Mouse (Mus musculus): ENCODE data around the gene Asphd1. TPM values are rescaled to one million over a fixed set of nuclear protein-coding genes. Genes with fewer than 3 reads are reported as not detected.

The Asphd1 gene
- total and polyA plus RNA-seq, 3 experiments: 0.08 TPM; not detected in 2

DNA sequence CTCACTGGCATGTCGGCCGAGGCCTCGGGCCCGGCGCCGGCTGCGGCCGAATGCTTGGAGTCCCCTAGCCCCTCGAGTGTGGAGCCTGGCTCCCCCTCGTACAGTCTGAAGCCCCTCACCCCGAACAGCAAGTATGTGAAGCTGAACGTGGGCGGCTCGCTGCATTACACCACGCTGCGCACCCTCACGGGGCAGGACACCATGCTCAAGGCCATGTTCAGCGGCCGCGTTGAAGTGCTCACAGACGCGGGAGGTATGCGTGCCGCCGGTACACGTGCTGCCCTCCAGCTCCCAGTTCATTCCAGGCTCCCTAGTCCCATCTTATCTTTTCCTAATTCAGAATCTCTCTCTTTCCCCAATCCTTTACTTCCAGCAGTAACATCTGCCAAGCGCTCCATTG is 20.3 kb downstream of the Asphd1 start:
- H3K4me3 ChIP-seq: peak overlapping the region; percentile 93
- intact Hi-C loops (cut with DNase I): loop anchor here (2.0 to 5.0 kb wide), 2 partner anchors 42 to 68 kb away; partner anchors contain the start of gene Hirip3
- peak overlapping the region; percentile 94 for H3K9ac ChIP-seq (ENCODE audit: low read depth, low read length)
- TF ChIP-seq CTCF (IDR thresholded peaks at IDR 0.05): no peak
- no peak for TF ChIP-seq POLR2A (IDR thresholded peaks at IDR 0.05; ENCODE audit: insufficient read depth, low read depth, low read length)
- TF ChIP-seq EP300 (IDR thresholded peaks at IDR 0.05; ENCODE audit: insufficient read depth, low read depth, low read length): no peak
- no peaks in the 10 kb centered on the region for H3K79me2 ChIP-seq (replicated peaks; ENCODE audit: control insufficient read depth, insufficient read depth, low read length)
- WGBS: under 1% methylated on average over 27 of the region's 27 CpGs
- H3K36me3 ChIP-seq (ENCODE audit: control insufficient read depth, insufficient read depth, low read length): no peaks in the 10 kb centered on the region
- peaks cover 2% of the 10 kb centered on the region for H3K4me1 ChIP-seq (ENCODE audit: control insufficient read depth, insufficient read depth, low read length)
- no peaks in the 10 kb centered on the region for H3K27me3 ChIP-seq (ENCODE audit: control insufficient read depth, insufficient read depth, low read length)
- DNase-seq: no peak
- peak overlapping the region; percentile 45 for H3K27ac ChIP-seq

DNA sequence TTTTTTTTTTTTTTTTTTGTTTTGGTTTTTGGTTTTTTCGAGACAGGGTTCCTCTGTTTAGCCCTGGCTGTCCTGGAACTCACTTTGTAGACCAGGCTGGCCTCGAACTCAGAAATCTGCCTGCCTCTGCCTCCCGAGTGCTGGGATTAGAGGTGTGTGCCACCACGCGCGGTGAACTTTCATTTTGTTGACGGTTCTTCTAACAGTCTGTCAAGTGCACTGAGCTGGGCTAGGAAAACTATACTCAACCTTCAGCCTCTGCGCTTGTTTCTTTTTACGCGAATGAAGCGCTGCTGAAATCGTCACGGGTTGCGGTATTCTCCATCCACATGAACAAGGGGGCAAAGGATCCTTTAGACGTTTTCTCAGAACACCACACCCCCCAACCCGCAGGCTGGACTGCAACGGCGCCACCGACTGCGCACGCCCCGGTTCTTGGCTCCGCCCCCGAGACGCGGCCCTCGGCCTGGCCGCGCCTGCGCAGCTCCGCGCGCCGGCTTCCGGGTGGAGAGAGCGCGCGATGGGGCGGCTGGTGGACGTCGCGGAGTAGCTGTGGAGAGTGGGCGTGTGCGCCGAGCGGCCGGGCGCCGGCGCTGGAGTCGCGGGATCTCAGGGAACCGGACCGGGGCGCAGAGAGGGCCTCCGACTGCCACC is 20.9 kb downstream of the Asphd1 start, which contains the start of gene Kctd13:
TSS of gene Kctd13 (plus strand) at position 496 of the 654 bp plus-strand sequence.
- Histone ChIP-seq H3K4me1 (ENCODE audit: control insufficient read depth, insufficient read depth, low read length) (peaks cover 2% of the 10 kb centered on the region), H3K36me3 (ENCODE audit: control insufficient read depth, insufficient read depth, low read length) (no peaks in the 10 kb centered on the region), H3K4me3 (peak within 1 kb of the TSS; percentile 93), H3K27ac (peak within 1 kb of the TSS; percentile 50), H3K27me3 (ENCODE audit: control insufficient read depth, insufficient read depth, low read length) (no peaks in the 10 kb centered on the region), H3K9ac (ENCODE audit: low read depth, low read length) (peak within 1 kb of the TSS; percentile 94), H3K79me2 (replicated peaks; ENCODE audit: control insufficient read depth, insufficient read depth, low read length) (no peaks in the 10 kb centered on the region)
- TF ChIP-seq EP300 (IDR thresholded peaks at IDR 0.05; ENCODE audit: insufficient read depth, low read depth, low read length): no peak
- peak; percentile 52 for TF ChIP-seq POLR2A (IDR thresholded peaks at IDR 0.05; ENCODE audit: insufficient read depth, low read depth, low read length)
- DNase-seq: peak; percentile 96 to 97
- 2% methylated on average over 55 of the region's 56 CpGs for WGBS
- intact Hi-C loops (cut with DNase I): loop anchor here (1.0 to 5.0 kb wide), 4 partner anchors 30 to 68 kb away; partner anchors contain the start of genes Cdiptos and Hirip3

DNA sequence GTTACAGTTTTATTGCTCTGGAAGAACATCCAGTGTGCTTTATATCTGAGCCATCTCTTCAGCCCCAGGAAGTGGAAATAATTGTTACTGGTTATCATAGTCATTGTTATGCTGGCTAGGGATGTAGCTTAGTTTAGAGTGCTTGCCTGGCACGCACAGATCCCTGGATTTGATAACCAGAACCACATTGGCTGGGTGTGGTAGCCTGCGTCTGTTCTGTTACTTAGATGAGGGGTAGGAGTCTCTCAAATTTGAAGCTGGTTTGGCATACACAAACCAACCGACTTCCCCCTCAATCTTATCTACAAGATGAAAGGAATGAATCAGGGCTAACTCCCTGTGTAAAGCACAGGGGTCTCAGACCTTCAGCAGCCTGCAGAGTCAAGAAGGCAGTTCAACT is 23.1 kb downstream of the Asphd1 start:
- Histone ChIP-seq H3K36me3 (ENCODE audit: control insufficient read depth, insufficient read depth, low read length) (no peaks in the 10 kb centered on the region), H3K4me3 (no peak overlapping the region), H3K4me1 (ENCODE audit: control insufficient read depth, insufficient read depth, low read length) (peaks cover 2% of the 10 kb centered on the region), H3K27me3 (ENCODE audit: control insufficient read depth, insufficient read depth, low read length) (no peaks in the 10 kb centered on the region), H3K27ac (no peak overlapping the region), H3K79me2 (replicated peaks; ENCODE audit: control insufficient read depth, insufficient read depth, low read length) (no peaks in the 10 kb centered on the region), H3K9ac (ENCODE audit: low read depth, low read length) (no peak overlapping the region)
- intact Hi-C loops (cut with DNase I): loop anchor here (5.0 kb wide), 1 partner anchor 39 kb away; no protein-coding TSS in a partner anchor
- DNase-seq: no peak
- WGBS: 28% methylated on average over 3 of the region's 3 CpGs
- TF ChIP-seq EP300 (IDR thresholded peaks at IDR 0.05; ENCODE audit: insufficient read depth, low read depth, low read length): no peak
- no peak for TF ChIP-seq CTCF (IDR thresholded peaks at IDR 0.05)
- no peak for TF ChIP-seq POLR2A (IDR thresholded peaks at IDR 0.05; ENCODE audit: insufficient read depth, low read depth, low read length)

DNA sequence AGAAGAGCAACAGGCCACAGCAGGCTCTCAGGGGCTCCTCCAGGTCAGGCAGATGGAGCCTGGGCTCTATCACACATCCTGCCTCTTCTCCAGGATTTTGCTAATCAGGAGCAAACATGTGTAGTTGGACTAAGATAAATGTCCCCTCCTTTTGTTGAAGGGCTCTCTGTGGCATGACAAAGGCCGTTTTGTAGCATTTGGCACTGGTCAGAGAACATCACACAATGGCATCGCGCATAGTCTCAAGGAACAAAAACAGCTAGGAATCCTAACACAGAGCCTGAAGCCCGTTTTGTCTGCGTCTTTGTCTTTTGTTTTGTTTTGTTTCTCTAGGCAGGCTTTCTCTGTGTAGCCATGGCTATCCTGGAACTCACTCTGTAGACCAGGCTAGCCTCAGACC is 25.4 kb downstream of the Asphd1 start:
- no peak overlapping the region for H3K27ac ChIP-seq
- 51% methylated on average over 5 of the region's 5 CpGs for WGBS

DNA sequence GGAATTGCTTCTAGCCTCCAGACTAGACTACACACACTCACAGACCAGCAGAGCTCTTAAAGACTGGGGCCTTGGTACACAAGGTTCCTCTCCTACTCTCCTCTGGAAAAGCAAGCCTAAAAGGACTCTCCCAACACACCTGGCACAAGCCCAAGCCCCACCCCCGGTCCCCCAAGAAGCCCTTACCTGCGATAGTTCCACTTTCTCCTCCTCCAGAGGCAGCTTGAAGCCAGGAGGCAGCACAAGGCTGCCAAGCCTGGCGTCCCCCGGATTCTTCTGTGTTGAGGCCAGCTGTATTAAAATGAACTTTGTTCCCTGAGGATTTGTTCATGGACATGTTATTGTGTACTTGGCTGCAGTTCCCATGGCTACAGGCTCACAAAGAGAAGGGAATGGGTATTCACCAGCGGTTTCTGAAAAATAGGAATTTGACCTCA is 26.7 kb downstream of the Asphd1 start, which contains the start of gene Tmem219:
TSS of gene Tmem219 (minus strand) at position 294 of the 437 bp plus-strand sequence.
- H3K27ac ChIP-seq: peak within 1 kb of the TSS; percentile 27
- H3K9ac ChIP-seq (ENCODE audit: low read depth, low read length): no peak within 1 kb of the TSS
- H3K27me3 ChIP-seq (ENCODE audit: control insufficient read depth, insufficient read depth, low read length): no peaks in the 10 kb centered on the region
- H3K36me3 ChIP-seq (ENCODE audit: control insufficient read depth, insufficient read depth, low read length): no peaks in the 10 kb centered on the region
- no peaks in the 10 kb centered on the region for H3K79me2 ChIP-seq (replicated peaks; ENCODE audit: control insufficient read depth, insufficient read depth, low read length)
- intact Hi-C loops (cut with DNase I): no loop called here
- WGBS: 30% methylated on average over 5 of the region's 5 CpGs
- no peak for TF ChIP-seq POLR2A (IDR thresholded peaks at IDR 0.05; ENCODE audit: insufficient read depth, low read depth, low read length)
- peak; percentile 18; the same call in 1 of the 2 replicates for TF ChIP-seq CTCF (IDR thresholded peaks at IDR 0.05)
- DNase-seq: peak; percentile 67 to 73
- H3K4me3 ChIP-seq: no peak within 1 kb of the TSS
- H3K4me1 ChIP-seq (ENCODE audit: control insufficient read depth, insufficient read depth, low read length): no peaks in the 10 kb centered on the region

More for the DNA sequence above, 25.4 kb downstream of the Asphd1 start:
- no peak overlapping the region for H3K9ac ChIP-seq (ENCODE audit: low read depth, low read length)
- no peak overlapping the region for H3K4me3 ChIP-seq
- no peak for TF ChIP-seq CTCF (IDR thresholded peaks at IDR 0.05)
- TF ChIP-seq EP300 (IDR thresholded peaks at IDR 0.05; ENCODE audit: insufficient read depth, low read depth, low read length): no peak
- no peak for TF ChIP-seq POLR2A (IDR thresholded peaks at IDR 0.05; ENCODE audit: insufficient read depth, low read depth, low read length)
- no peaks in the 10 kb centered on the region for H3K27me3 ChIP-seq (ENCODE audit: control insufficient read depth, insufficient read depth, low read length)
- DNase-seq: no peak
- no peaks in the 10 kb centered on the region for H3K36me3 ChIP-seq (ENCODE audit: control insufficient read depth, insufficient read depth, low read length)
- no peaks in the 10 kb centered on the region for H3K79me2 ChIP-seq (replicated peaks; ENCODE audit: control insufficient read depth, insufficient read depth, low read length)
- no peaks in the 10 kb centered on the region for H3K4me1 ChIP-seq (ENCODE audit: control insufficient read depth, insufficient read depth, low read length)
- intact Hi-C loops (cut with DNase I): no loop called here

DNA sequence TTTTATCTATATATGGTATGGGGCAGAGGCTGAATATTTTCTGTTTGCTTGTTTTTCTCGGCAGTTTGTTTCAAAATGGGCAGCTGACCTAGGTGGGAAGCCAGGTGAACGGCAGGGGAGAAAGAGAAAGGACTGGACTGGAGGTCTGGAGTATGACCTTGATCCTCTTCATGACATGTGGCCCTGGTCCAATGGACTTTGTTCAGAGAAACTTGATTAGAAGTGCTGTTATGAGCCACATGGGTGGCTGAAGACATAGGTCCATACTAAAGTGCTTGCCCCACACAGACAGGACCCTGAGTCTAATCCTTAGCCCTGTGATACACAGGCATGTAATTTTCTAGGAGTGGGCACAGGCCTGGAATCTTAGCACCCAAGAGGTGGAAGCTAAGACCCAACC is 27.8 kb downstream of the Asphd1 start:
- no peak overlapping the region for H3K27ac ChIP-seq
- DNase-seq: no peak
- intact Hi-C loops (cut with DNase I): no loop called here
- H3K9ac ChIP-seq (ENCODE audit: low read depth, low read length): no peak overlapping the region
- WGBS: 80% methylated on average over 2 of the region's 2 CpGs
- no peak overlapping the region for H3K4me3 ChIP-seq
- no peaks in the 10 kb centered on the region for H3K27me3 ChIP-seq (ENCODE audit: control insufficient read depth, insufficient read depth, low read length)
- H3K79me2 ChIP-seq (replicated peaks; ENCODE audit: control insufficient read depth, insufficient read depth, low read length): no peaks in the 10 kb centered on the region
- no peaks in the 10 kb centered on the region for H3K4me1 ChIP-seq (ENCODE audit: control insufficient read depth, insufficient read depth, low read length)
- TF ChIP-seq EP300 (IDR thresholded peaks at IDR 0.05; ENCODE audit: insufficient read depth, low read depth, low read length) (no peak), CTCF (IDR thresholded peaks at IDR 0.05) (no peak), POLR2A (IDR thresholded peaks at IDR 0.05; ENCODE audit: insufficient read depth, low read depth, low read length) (no peak)
- H3K36me3 ChIP-seq (ENCODE audit: control insufficient read depth, insufficient read depth, low read length): no peaks in the 10 kb centered on the region
